Mouse (Mus musculus) lung, postnatal 0 days (tissue): ENCODE results near the gene Cpne5.

Source experiments
- CTCF ChIP-seq: IDR thresholded peaks from 2 replicates; pipeline ENCODE4 v1.5.1; 2016; ENCODE audit warnings: antibody characterized with exemption, mild to moderate bottlenecking
- EP300 ChIP-seq: IDR thresholded peaks from 2 replicates; pipeline ENCODE4 v1.6.1; 2016; ENCODE audit warnings: antibody characterized with exemption, mild to moderate bottlenecking, control low read depth

- no peak for TF ChIP-seq CTCF
- TF ChIP-seq EP300, result no peak
These were observed 78.6 kb downstream of the Cpne5 start for GRCm38 (mm10) chr17:29159320-29159719.
